Mouse (Mus musculus): Measurements from ENCODE around the gene Spcs2. TPM values are rescaled to one million over a fixed set of nuclear protein-coding genes. Genes with fewer than 3 reads are reported as not detected.

Spcs2 gene
- polyA plus RNA-seq, 1 experiment: 91.7 TPM

DNA sequence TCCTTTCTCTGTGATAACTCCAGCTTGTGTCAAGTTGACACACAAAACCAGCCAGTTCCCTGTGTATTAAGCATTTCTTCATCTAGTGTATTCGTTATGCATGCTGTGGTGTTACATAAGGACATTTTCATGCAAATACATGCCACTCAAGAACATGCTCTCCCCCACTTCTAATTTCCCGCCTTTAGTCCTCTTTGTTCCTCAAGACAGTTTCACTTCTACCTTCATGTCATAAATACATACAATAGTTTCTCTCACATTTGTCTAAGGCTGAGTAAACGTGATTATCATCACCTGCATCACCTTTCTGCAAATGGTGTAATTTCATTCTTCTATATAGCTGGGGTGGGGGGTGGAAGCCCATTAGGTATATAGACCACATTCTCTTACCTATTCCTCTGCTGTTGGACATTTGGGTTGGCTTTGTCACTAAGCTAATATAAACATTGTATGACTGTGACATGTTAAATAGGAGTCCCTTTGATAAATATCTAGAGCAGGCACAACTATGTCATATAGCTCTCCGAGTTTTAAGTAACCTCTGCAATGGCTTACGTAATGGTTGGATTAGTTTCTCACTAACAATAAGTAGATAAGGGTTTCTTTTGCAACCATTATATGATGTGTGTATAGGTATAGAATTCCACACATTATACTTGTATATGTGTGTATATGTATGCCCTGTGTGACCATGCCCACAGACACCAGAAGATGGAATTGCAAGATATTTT, 30.0 kb downstream of the Spcs2 start:
- Histone ChIP-seq H3K4me3 (ENCODE audit: control insufficient read depth, insufficient read depth, low read length) (no peak overlapping the region), H3K27ac (ENCODE audit: control insufficient read depth, insufficient read depth, low read length) (no peak overlapping the region), H3K27me3 (ENCODE audit: control insufficient read depth, insufficient read depth, low read length) (no peaks in the 10 kb centered on the region), H3K36me3 (ENCODE audit: control insufficient read depth, insufficient read depth, low read length) (peaks cover 16% of the 10 kb centered on the region), H3K4me1 (replicated peaks; ENCODE audit: control insufficient read depth, insufficient read depth, low read length) (peaks cover 11% of the 10 kb centered on the region)
- TF ChIP-seq CTCF (IDR thresholded peaks at IDR 0.05; ENCODE audit: borderline replicate concordance, control insufficient read depth, extremely low read depth, insufficient read depth, low read length, poor library complexity) (no peak), POLR2A (IDR thresholded peaks at IDR 0.05; ENCODE audit: control insufficient read depth, extremely low read depth, insufficient read depth, low read length, poor library complexity) (no peak)
- DNase-seq: no peak
- 88% methylated on average over 5 of the region's 5 CpGs for WGBS

- Histone ChIP-seq H3K27ac (ENCODE audit: control insufficient read depth, insufficient read depth, low read length) (peak within 1 kb of the TSS; percentile 46; the same call in 1 of the 2 replicates), H3K36me3 (ENCODE audit: control insufficient read depth, insufficient read depth, low read length) (no peaks in the 10 kb centered on the region), H3K4me1 (replicated peaks; ENCODE audit: control insufficient read depth, insufficient read depth, low read length) (peaks cover 25% of the 10 kb centered on the region), H3K27me3 (ENCODE audit: control insufficient read depth, insufficient read depth, low read length) (no peaks in the 10 kb centered on the region), H3K4me3 (ENCODE audit: control insufficient read depth, insufficient read depth, low read length) (peak within 1 kb of the TSS; percentile 95)
- DNase-seq: peak; percentile 94
- WGBS: under 1% methylated on average over 26 of the region's 26 CpGs
- TF ChIP-seq CTCF (IDR thresholded peaks at IDR 0.05; ENCODE audit: borderline replicate concordance, control insufficient read depth, extremely low read depth, insufficient read depth, low read length, poor library complexity): 0 out of 2 replicates have a peak, but pooled peaks have one; percentile 23
- peak; percentile 67 for TF ChIP-seq POLR2A (IDR thresholded peaks at IDR 0.05; ENCODE audit: control insufficient read depth, extremely low read depth, insufficient read depth, low read length, poor library complexity)
Observed at GRCm38 (mm10) chr7:99828083-99828570, 35.1 kb downstream of the Spcs2 start, which contains the start of gene Neu3. Neu3 (minus strand) TSS chr7:99828417.

DNA sequence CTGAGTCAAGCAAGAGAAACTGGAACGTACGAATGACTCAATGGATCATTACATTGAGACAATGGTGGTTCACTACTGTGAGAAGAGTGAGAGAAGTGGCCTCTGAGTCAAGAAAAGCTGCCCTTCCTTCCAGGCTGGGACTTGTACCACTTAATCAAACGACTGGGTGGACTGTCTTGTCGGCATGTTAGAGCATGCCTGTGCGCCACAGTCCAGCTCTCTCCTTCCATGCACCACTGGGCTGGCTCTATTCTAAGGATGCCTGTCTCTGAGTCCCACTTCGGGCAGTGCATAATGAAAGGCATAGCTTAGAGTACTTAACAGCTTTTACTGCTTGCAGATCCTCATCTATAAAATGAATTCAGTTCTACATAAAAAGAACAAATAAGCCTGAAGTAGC, 37.2 kb downstream of the Spcs2 start:
- peak overlapping the region; percentile 0; the same call in 1 of the 2 replicates for H3K27ac ChIP-seq (ENCODE audit: control insufficient read depth, insufficient read depth, low read length)
- peaks cover 37% of the 10 kb centered on the region for H3K4me1 ChIP-seq (replicated peaks; ENCODE audit: control insufficient read depth, insufficient read depth, low read length)
- no peaks in the 10 kb centered on the region for H3K36me3 ChIP-seq (ENCODE audit: control insufficient read depth, insufficient read depth, low read length)
- TF ChIP-seq POLR2A (IDR thresholded peaks at IDR 0.05; ENCODE audit: control insufficient read depth, extremely low read depth, insufficient read depth, low read length, poor library complexity) (no peak), CTCF (IDR thresholded peaks at IDR 0.05; ENCODE audit: borderline replicate concordance, control insufficient read depth, extremely low read depth, insufficient read depth, low read length, poor library complexity) (no peak)
- WGBS: 87% methylated on average over 6 of the region's 6 CpGs
- H3K27me3 ChIP-seq (ENCODE audit: control insufficient read depth, insufficient read depth, low read length): no peaks in the 10 kb centered on the region
- DNase-seq: no peak
- no peak overlapping the region for H3K4me3 ChIP-seq (ENCODE audit: control insufficient read depth, insufficient read depth, low read length)

GRCm38 (mm10) chr7:99825511-99825910, 37.8 kb downstream of the Spcs2 start:
- Histone ChIP-seq H3K4me1 (replicated peaks; ENCODE audit: control insufficient read depth, insufficient read depth, low read length) (peaks cover 37% of the 10 kb centered on the region), H3K27me3 (ENCODE audit: control insufficient read depth, insufficient read depth, low read length) (no peaks in the 10 kb centered on the region), H3K4me3 (ENCODE audit: control insufficient read depth, insufficient read depth, low read length) (no peak overlapping the region), H3K36me3 (ENCODE audit: control insufficient read depth, insufficient read depth, low read length) (no peaks in the 10 kb centered on the region), H3K27ac (ENCODE audit: control insufficient read depth, insufficient read depth, low read length) (peak overlapping the region; percentile 81)
- no peak for DNase-seq
- 97% methylated on average over 9 of the region's 9 CpGs for WGBS
- no peak for TF ChIP-seq POLR2A (IDR thresholded peaks at IDR 0.05; ENCODE audit: control insufficient read depth, extremely low read depth, insufficient read depth, low read length, poor library complexity)
- TF ChIP-seq CTCF (IDR thresholded peaks at IDR 0.05; ENCODE audit: borderline replicate concordance, control insufficient read depth, extremely low read depth, insufficient read depth, low read length, poor library complexity): no peak

GRCm38 (mm10) chr7:99824649-99825483, 38.4 kb downstream of the Spcs2 start:
- TF ChIP-seq POLR2A (IDR thresholded peaks at IDR 0.05; ENCODE audit: control insufficient read depth, extremely low read depth, insufficient read depth, low read length, poor library complexity): no peak
- TF ChIP-seq CTCF (IDR thresholded peaks at IDR 0.05; ENCODE audit: borderline replicate concordance, control insufficient read depth, extremely low read depth, insufficient read depth, low read length, poor library complexity): no peak
- WGBS: 86% methylated on average over 16 of the region's 16 CpGs
- Histone ChIP-seq H3K27ac (ENCODE audit: control insufficient read depth, insufficient read depth, low read length) (peak overlapping the region; percentile 81), H3K36me3 (ENCODE audit: control insufficient read depth, insufficient read depth, low read length) (no peaks in the 10 kb centered on the region), H3K4me3 (ENCODE audit: control insufficient read depth, insufficient read depth, low read length) (no peak overlapping the region), H3K4me1 (replicated peaks; ENCODE audit: control insufficient read depth, insufficient read depth, low read length) (peaks cover 37% of the 10 kb centered on the region), H3K27me3 (ENCODE audit: control insufficient read depth, insufficient read depth, low read length) (no peaks in the 10 kb centered on the region)
- DNase-seq: no peak

- 83% methylated on average over 10 of the region's 10 CpGs for WGBS
Observed at GRCm38 (mm10) chr7:99823045-99823663, 40.1 kb downstream of the Spcs2 start.

More at GRCm38 (mm10) chr7:99823045-99823663, 40.1 kb downstream of the Spcs2 start:
- TF ChIP-seq CTCF (IDR thresholded peaks at IDR 0.05; ENCODE audit: borderline replicate concordance, control insufficient read depth, extremely low read depth, insufficient read depth, low read length, poor library complexity) (no peak), POLR2A (IDR thresholded peaks at IDR 0.05; ENCODE audit: control insufficient read depth, extremely low read depth, insufficient read depth, low read length, poor library complexity) (no peak)
- Histone ChIP-seq H3K36me3 (ENCODE audit: control insufficient read depth, insufficient read depth, low read length) (no peaks in the 10 kb centered on the region), H3K27ac (ENCODE audit: control insufficient read depth, insufficient read depth, low read length) (peak overlapping the region; percentile 91), H3K4me1 (replicated peaks; ENCODE audit: control insufficient read depth, insufficient read depth, low read length) (peaks cover 38% of the 10 kb centered on the region), H3K4me3 (ENCODE audit: control insufficient read depth, insufficient read depth, low read length) (no peak overlapping the region), H3K27me3 (ENCODE audit: control insufficient read depth, insufficient read depth, low read length) (no peaks in the 10 kb centered on the region)
- DNase-seq: no peak
